Mouse (Mus musculus) bone marrow macrophage, adult 2 months (primary cell): ENCODE data around the gene Nkx1-2. TPM values are rescaled to one million over a fixed set of nuclear protein-coding genes. Genes with fewer than 3 reads are reported as not detected.

Experiments
- H3K27ac ChIP-seq: 2 replicates; pipeline ENCODE4 v1.5.1; 2012; ENCODE audit warnings: low read depth, low read length; ENCODE audit not compliant: insufficient read depth
- H3K4me1 ChIP-seq: 2 replicates; pipeline ENCODE4 v1.6.1; 2012; ENCODE audit warnings: low read length; ENCODE audit not compliant: control insufficient read depth, insufficient read depth
- H3K4me3 ChIP-seq: 2 replicates; pipeline ENCODE4 v1.5.1; 2012; ENCODE audit warnings: mild to moderate bottlenecking, low read length, moderate library complexity; ENCODE audit not compliant: insufficient read depth
- CTCF ChIP-seq: IDR thresholded peaks from 2 replicates; pipeline ENCODE4 v1.5.1; 2012; ENCODE audit warnings: low read depth, mild to moderate bottlenecking, low read length, moderate library complexity
- POLR2A ChIP-seq: IDR thresholded peaks from 2 replicates; pipeline ENCODE4 v1.6.1; 2012; ENCODE audit warnings: mild to moderate bottlenecking, low read depth, low read length, borderline replicate concordance
- polyA plus RNA-seq: library from polyadenylated mRNA; stranded (reverse); fragments of >200 nt; gene quantifications from 2 replicates; pipeline ENCODE4 v1.2.4, GENCODE M21; 2012; ENCODE audit not compliant: missing spikeins, insufficient read depth, insufficient read length

Gene Nkx1-2
- polyA plus RNA-seq, 1 experiment: not detected

DNA sequence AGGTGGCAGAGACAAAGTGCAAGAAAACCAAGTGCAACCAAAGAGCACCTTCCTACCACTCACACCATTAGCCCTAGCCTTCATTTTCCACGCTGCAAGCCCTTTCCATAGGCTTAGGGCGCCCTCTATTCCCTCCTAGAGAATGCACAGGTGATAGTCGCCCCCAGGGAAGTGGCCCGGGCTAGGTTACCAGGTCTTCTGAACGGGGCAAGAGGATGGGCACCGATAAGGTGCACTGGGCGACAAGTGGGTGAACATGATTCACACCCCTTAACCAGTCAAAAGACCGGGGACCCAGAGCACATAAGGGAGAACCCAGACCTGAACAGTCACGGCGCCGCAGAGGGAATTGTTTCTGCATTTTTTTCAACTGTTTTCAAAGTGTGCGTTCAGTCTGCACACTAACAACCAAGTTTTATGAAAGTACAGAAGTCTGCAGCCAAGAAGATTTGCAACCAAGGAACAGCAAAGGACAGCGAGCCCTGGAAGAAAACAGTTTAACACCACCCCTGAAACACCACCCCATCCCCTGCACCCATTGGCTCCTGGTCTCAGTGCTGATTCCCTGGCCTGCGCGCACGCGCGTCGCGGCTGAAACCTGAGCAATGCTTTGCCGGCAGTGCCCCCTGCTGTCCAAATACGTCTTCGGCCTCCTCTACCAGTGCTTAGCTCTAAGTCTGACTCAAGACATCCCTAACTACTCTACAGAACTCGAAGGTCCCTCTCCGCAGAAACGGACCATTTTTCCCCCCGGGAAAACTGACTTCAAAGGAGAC is 47.9 kb downstream of the Nkx1-2 start:
- Histone ChIP-seq H3K4me1 (no peaks in the 10 kb centered on the region), H3K4me3 (peak overlapping the region; percentile 53), H3K27ac (no peak overlapping the region)
- TF ChIP-seq CTCF (peak; percentile 68), POLR2A (no peak)

DNA sequence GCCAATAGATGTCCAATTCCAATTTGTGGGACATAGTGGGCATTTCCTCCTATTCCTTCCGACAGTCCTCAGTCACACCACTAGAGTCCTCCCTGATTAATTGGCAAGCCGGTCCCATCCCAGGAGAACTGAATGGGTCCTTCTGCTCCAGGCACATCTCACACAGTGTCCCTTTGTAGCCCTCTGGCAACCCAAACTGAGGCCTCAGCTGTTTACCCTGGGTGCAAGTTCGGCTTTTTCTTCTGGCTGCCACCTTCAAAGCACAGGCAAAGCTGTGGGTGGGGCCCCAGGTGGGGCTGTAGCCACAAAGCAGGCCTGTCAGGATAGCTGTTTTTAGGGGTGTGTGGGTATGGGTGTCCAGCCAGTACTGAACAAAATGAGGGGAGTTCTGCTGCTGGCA is 52.3 kb downstream of the Nkx1-2 start:
- TF ChIP-seq CTCF: no peak
- Histone ChIP-seq H3K27ac (no peak overlapping the region), H3K4me1 (no peaks in the 10 kb centered on the region), H3K4me3 (no peak overlapping the region)

Other genes starting within 250 kb of the Nkx1-2 start
- gene Oat, start 23.2 kb downstream of the Nkx1-2 start, polyA plus RNA-seq: 76.5 and 84.6 TPM in 2 replicates
- 14.3 and 14.8 TPM in 2 replicates for gene Lhpp, start 11.0 kb upstream of the Nkx1-2 start, polyA plus RNA-seq
- 27.2 and 35.3 TPM in 2 replicates for gene Fam53b, start 214.2 kb upstream of the Nkx1-2 start, polyA plus RNA-seq